Mouse (Mus musculus): Measurements from ENCODE around the gene Lmf1.

DNA sequence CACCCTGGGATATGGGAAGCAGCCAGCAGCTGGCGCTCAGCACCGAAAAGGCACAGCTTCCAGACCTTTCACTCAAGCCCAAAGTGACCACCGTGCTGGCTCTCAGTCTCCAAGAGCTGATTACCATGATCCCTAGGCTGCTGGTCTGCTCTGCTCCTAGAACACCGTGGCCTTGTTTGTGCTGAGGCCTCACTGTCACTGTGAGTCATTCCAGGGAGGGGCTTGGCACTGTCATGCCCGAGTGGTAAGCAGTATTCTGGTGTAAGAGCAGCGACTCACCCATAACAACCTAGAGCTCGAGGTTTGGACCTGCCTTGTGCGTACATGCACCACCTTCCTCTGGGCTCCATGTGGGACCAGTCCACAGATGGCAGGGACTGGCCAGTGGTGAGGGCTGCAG lies 63.1 kb downstream of the Lmf1 start:
- TF ChIP-seq CTCF (IDR thresholded peaks at IDR 0.05; ENCODE audit: insufficient read depth, low read length), result no peak
- TF ChIP-seq POLR2A (IDR thresholded peaks at IDR 0.05; ENCODE audit: borderline replicate concordance, extremely low read depth, low read depth, low read length), result no peak

Measured in lung, adult 2 months (tissue).